Mouse (Mus musculus) forebrain, embryonic 12.5 days (tissue): ENCODE measurements around the gene Sec31a. TPM values are rescaled to one million over a fixed set of nuclear protein-coding genes. Genes with fewer than 3 reads are reported as not detected.

Source experiments
- ATAC-seq: fragments of 200-750 bp; cut with Nextera tagmentation; 2 replicates; pipeline ENCODE4 v1.8.0; 2017; ENCODE audit warnings: moderate TSS enrichment; ENCODE audit not compliant: low FRiP score
- H3K27ac ChIP-seq: fragments of 300-500 bp; sonication (generic); 2 replicates; pipeline ENCODE4 v1.5.1; 2016; ENCODE audit warnings: mild to moderate bottlenecking
- H3K27me3 ChIP-seq: fragments of 300-500 bp; sonication (generic); 2 replicates; pipeline ENCODE4 v1.6.1; 2016; ENCODE audit warnings: mild to moderate bottlenecking
- H3K36me3 ChIP-seq: fragments of 300-500 bp; sonication (generic); replicated peaks from 2 replicates; pipeline ENCODE4 v1.6.1; 2016; ENCODE audit warnings: mild to moderate bottlenecking
- H3K4me1 ChIP-seq: fragments of 300-500 bp; sonication (generic); 2 replicates; pipeline ENCODE4 v1.6.1; 2016
- H3K4me2 ChIP-seq: fragments of 300-500 bp; sonication (generic); 2 replicates; pipeline ENCODE4 v1.6.1; 2016; ENCODE audit warnings: mild to moderate bottlenecking, moderate library complexity
- H3K4me3 ChIP-seq: fragments of 300-500 bp; sonication (generic); replicated peaks from 2 replicates; pipeline ENCODE4 v1.5.1; 2016; ENCODE audit warnings: mild to moderate bottlenecking
- H3K9ac ChIP-seq: fragments of 300-500 bp; sonication (generic); 2 replicates; pipeline ENCODE4 v1.6.1; 2016; ENCODE audit warnings: mild to moderate bottlenecking
- H3K9me3 ChIP-seq: fragments of 300-500 bp; sonication (generic); 2 replicates; pipeline ENCODE4 v1.6.1; 2016
- WGBS: fragments of 180-500 bp; shearing (Covaris S2); methylation state at CpG from one replicate; pipeline ENCODE4 v1.1.7; 2016; 5-methylcytosine and 5-hydroxymethylcytosine counted together
- polyA plus RNA-seq: library from polyadenylated mRNA; unstranded; fragments of >200 nt; fragmentation: Nextera tagmentation; extraction: Ambion mirVana; gene quantifications from 2 replicates; pipeline ENCODE4 v1.2.1, GENCODE M21; 2016

Gene Sec31a
- polyA plus RNA-seq, 1 experiment from 2014 or later, result 96.3 TPM

GRCm38 (mm10) chr5:100337852-100338251 lies 78.2 kb downstream of the Sec31a start:
- H3K4me3 ChIP-seq, result no peak overlapping the region
- no peaks in the 10 kb centered on the region for H3K9me3 ChIP-seq
- no peak overlapping the region for H3K27ac ChIP-seq
- H3K4me1 ChIP-seq, result peaks cover under 1% of the 10 kb centered on the region
- no peaks in the 10 kb centered on the region for H3K36me3 ChIP-seq
- no peak overlapping the region for H3K9ac ChIP-seq
- no peaks in the 10 kb centered on the region for H3K27me3 ChIP-seq
- H3K4me2 ChIP-seq, result no peak overlapping the region
- no peak for ATAC-seq
- 93% methylated on average over 4 of the region's 4 CpGs for WGBS

GRCm38 (mm10) chr5:100336876-100337275 lies 79.2 kb downstream of the Sec31a start:
- no peak overlapping the region for H3K4me2 ChIP-seq
- H3K27me3 ChIP-seq, result no peaks in the 10 kb centered on the region
- no peak overlapping the region for H3K4me3 ChIP-seq
- H3K9me3 ChIP-seq, result no peaks in the 10 kb centered on the region
- no peak overlapping the region for H3K9ac ChIP-seq
- 88% methylated on average over 7 of the region's 7 CpGs for WGBS
- no peaks in the 10 kb centered on the region for H3K36me3 ChIP-seq
- peaks cover 4% of the 10 kb centered on the region for H3K4me1 ChIP-seq
- H3K27ac ChIP-seq, result no peak overlapping the region
- ATAC-seq, result no peak

GRCm38 (mm10) chr5:100335581-100336080 lies 80.4 kb downstream of the Sec31a start:
- H3K9me3 ChIP-seq, result no peaks in the 10 kb centered on the region
- no peak overlapping the region for H3K27ac ChIP-seq
- H3K9ac ChIP-seq, result no peak overlapping the region
- ATAC-seq, result no peak
- no peak overlapping the region for H3K4me3 ChIP-seq
- H3K27me3 ChIP-seq, result no peaks in the 10 kb centered on the region
- no peaks in the 10 kb centered on the region for H3K36me3 ChIP-seq
- no peak overlapping the region for H3K4me2 ChIP-seq
- WGBS, result 79% methylated on average over 5 of the region's 5 CpGs
- H3K4me1 ChIP-seq, result peaks cover 4% of the 10 kb centered on the region

- ATAC-seq, result no peak
- H3K27me3 ChIP-seq, result no peaks in the 10 kb centered on the region
- H3K36me3 ChIP-seq, result no peaks in the 10 kb centered on the region
- peaks cover 4% of the 10 kb centered on the region for H3K4me1 ChIP-seq
- H3K27ac ChIP-seq, result no peak overlapping the region
- no peak overlapping the region for H3K9ac ChIP-seq
- no peak overlapping the region for H3K4me3 ChIP-seq
- WGBS, result 55% methylated on average over 6 of the region's 6 CpGs
- no peak overlapping the region for H3K4me2 ChIP-seq
- no peaks in the 10 kb centered on the region for H3K9me3 ChIP-seq
Measured at GRCm38 (mm10) chr5:100334686-100335085, 81.3 kb downstream of the Sec31a start.

- H3K4me1 ChIP-seq, result peaks cover 4% of the 10 kb centered on the region
- WGBS, result 70% methylated on average over 14 of the region's 14 CpGs
- H3K36me3 ChIP-seq, result no peaks in the 10 kb centered on the region
- H3K27ac ChIP-seq, result 0 out of 2 replicates have a peak overlapping the region, but pooled peaks have one; percentile 19
- no peak overlapping the region for H3K4me3 ChIP-seq
- no peak overlapping the region for H3K4me2 ChIP-seq
- H3K9ac ChIP-seq, result no peak overlapping the region
- no peak for ATAC-seq
- no peaks in the 10 kb centered on the region for H3K9me3 ChIP-seq
- no peaks in the 10 kb centered on the region for H3K27me3 ChIP-seq
Measured at GRCm38 (mm10) chr5:100333607-100334380, 82.2 kb downstream of the Sec31a start.

GRCm38 (mm10) chr5:100332300-100333004 lies 83.6 kb downstream of the Sec31a start:
- 60% methylated on average over 8 of the region's 8 CpGs for WGBS
- H3K27ac ChIP-seq, result no peak overlapping the region
- H3K36me3 ChIP-seq, result no peaks in the 10 kb centered on the region
- no peaks in the 10 kb centered on the region for H3K27me3 ChIP-seq
- no peak overlapping the region for H3K4me2 ChIP-seq
- H3K4me1 ChIP-seq, result peaks cover 4% of the 10 kb centered on the region
- no peak overlapping the region for H3K4me3 ChIP-seq
- no peak overlapping the region for H3K9ac ChIP-seq
- ATAC-seq, result 0 out of 2 replicates have a peak, but pooled peaks have one; percentile 17
- no peaks in the 10 kb centered on the region for H3K9me3 ChIP-seq

GRCm38 (mm10) chr5:100331636-100332035 lies 84.4 kb downstream of the Sec31a start:
- no peak overlapping the region for H3K9ac ChIP-seq
- no peaks in the 10 kb centered on the region for H3K9me3 ChIP-seq
- peaks cover 4% of the 10 kb centered on the region for H3K4me1 ChIP-seq
- WGBS, result 91% methylated on average over 8 of the region's 8 CpGs
- no peak overlapping the region for H3K4me3 ChIP-seq
- H3K27ac ChIP-seq, result no peak overlapping the region
- H3K27me3 ChIP-seq, result no peaks in the 10 kb centered on the region
- 0 out of 2 replicates have a peak, but pooled peaks have one; percentile 6 for ATAC-seq
- no peak overlapping the region for H3K4me2 ChIP-seq
- H3K36me3 ChIP-seq, result no peaks in the 10 kb centered on the region

GRCm38 (mm10) chr5:100322081-100322480 lies 94.0 kb downstream of the Sec31a start:
- no peaks in the 10 kb centered on the region for H3K27me3 ChIP-seq
- 4% methylated on average over 11 of the region's 11 CpGs for WGBS

GRCm38 (mm10) chr5:100317842-100318241 lies 98.2 kb downstream of the Sec31a start:
- no peaks in the 10 kb centered on the region for H3K9me3 ChIP-seq
- 75% methylated on average over 7 of the region's 7 CpGs for WGBS

More at GRCm38 (mm10) chr5:100322081-100322480, 94.0 kb downstream of the Sec31a start:
- Histone ChIP-seq H3K9me3 (no peaks in the 10 kb centered on the region), H3K4me3 (no peak overlapping the region), H3K4me1 (no peaks in the 10 kb centered on the region), H3K27ac (no peak overlapping the region), H3K4me2 (0 out of 2 replicates have a peak overlapping the region, but pooled peaks have one; percentile 13), H3K36me3 (no peaks in the 10 kb centered on the region), H3K9ac (no peak overlapping the region)
- peak; percentile 85 for ATAC-seq

GRCm38 (mm10) chr5:100317010-100317409 lies 99.0 kb downstream of the Sec31a start:
- no peaks in the 10 kb centered on the region for H3K9me3 ChIP-seq
- H3K27ac ChIP-seq, result no peak overlapping the region
- no peaks in the 10 kb centered on the region for H3K27me3 ChIP-seq
- 85% methylated on average over 18 of the region's 18 CpGs for WGBS
- no peak overlapping the region for H3K4me3 ChIP-seq
- no peak overlapping the region for H3K4me2 ChIP-seq
- H3K36me3 ChIP-seq, result no peaks in the 10 kb centered on the region
- no peaks in the 10 kb centered on the region for H3K4me1 ChIP-seq
- no peak for ATAC-seq
- no peak overlapping the region for H3K9ac ChIP-seq

More at GRCm38 (mm10) chr5:100317842-100318241, 98.2 kb downstream of the Sec31a start:
- Histone ChIP-seq H3K4me2 (no peak overlapping the region), H3K4me3 (no peak overlapping the region), H3K9ac (no peak overlapping the region), H3K27me3 (no peaks in the 10 kb centered on the region), H3K27ac (no peak overlapping the region), H3K36me3 (no peaks in the 10 kb centered on the region), H3K4me1 (no peaks in the 10 kb centered on the region)
- ATAC-seq, result no peak

GRCm38 (mm10) chr5:100315646-100316045 lies 100.4 kb downstream of the Sec31a start:
- Histone ChIP-seq H3K4me2 (no peak overlapping the region), H3K4me3 (no peak overlapping the region), H3K9ac (no peak overlapping the region), H3K27me3 (no peaks in the 10 kb centered on the region), H3K9me3 (no peaks in the 10 kb centered on the region), H3K27ac (no peak overlapping the region), H3K4me1 (no peaks in the 10 kb centered on the region), H3K36me3 (no peaks in the 10 kb centered on the region)
- WGBS, result 49% methylated on average over 3 of the region's 3 CpGs
- ATAC-seq, result no peak

GRCm38 (mm10) chr5:100312391-100312790 lies 103.6 kb downstream of the Sec31a start:
- 93% methylated on average over 5 of the region's 5 CpGs for WGBS
- H3K9me3 ChIP-seq, result no peaks in the 10 kb centered on the region
- ATAC-seq, result no peak
- H3K27me3 ChIP-seq, result no peaks in the 10 kb centered on the region
- no peak overlapping the region for H3K4me3 ChIP-seq
- no peak overlapping the region for H3K27ac ChIP-seq
- no peaks in the 10 kb centered on the region for H3K36me3 ChIP-seq
- H3K4me2 ChIP-seq, result no peak overlapping the region
- H3K4me1 ChIP-seq, result peaks cover 5% of the 10 kb centered on the region
- no peak overlapping the region for H3K9ac ChIP-seq
